Mouse (Mus musculus) liver, embryonic 12.5 days (tissue): ENCODE measurements around the gene Tgif2. TPM values are rescaled to one million over a fixed set of nuclear protein-coding genes. Genes with fewer than 3 reads are reported as not detected.
"Not testable (repeated sequence)": the region's sequence is repeated elsewhere in the genome, so short reads cannot be mapped to it uniquely, and the experiment has no call there.

Source experiments
- ATAC-seq: fragments of 200-750 bp; cut with Nextera tagmentation; 2 replicates; pipeline ENCODE4 v1.8.0; 2017; ENCODE audit warnings: moderate number of reproducible peaks, mild to moderate bottlenecking, moderate library complexity
- H3K27ac ChIP-seq: fragments of 300-500 bp; sonication (generic); 2 replicates; pipeline ENCODE4 v1.5.1; 2016; ENCODE audit warnings: mild to moderate bottlenecking
- H3K27me3 ChIP-seq: fragments of 300-500 bp; sonication (generic); replicated peaks from 2 replicates; pipeline ENCODE4 v1.6.1; 2016; ENCODE audit warnings: mild to moderate bottlenecking, moderate library complexity
- H3K36me3 ChIP-seq: fragments of 300-500 bp; sonication (generic); 2 replicates; pipeline ENCODE4 v1.6.1; 2016; ENCODE audit warnings: mild to moderate bottlenecking, moderate library complexity
- H3K4me1 ChIP-seq: fragments of 300-500 bp; sonication (generic); 2 replicates; pipeline ENCODE4 v1.6.1; 2016
- H3K4me2 ChIP-seq: fragments of 300-500 bp; sonication (generic); 2 replicates; pipeline ENCODE4 v1.6.1; 2016; ENCODE audit warnings: mild to moderate bottlenecking, moderate library complexity
- H3K4me3 ChIP-seq: fragments of 300-500 bp; sonication (generic); 2 replicates; pipeline ENCODE4 v1.5.1; 2016; ENCODE audit warnings: mild to moderate bottlenecking, moderate library complexity
- H3K9ac ChIP-seq: fragments of 300-500 bp; sonication (generic); 2 replicates; pipeline ENCODE4 v1.6.1; 2016; ENCODE audit warnings: mild to moderate bottlenecking, moderate library complexity
- H3K9me3 ChIP-seq: fragments of 300-500 bp; sonication (generic); replicated peaks from 2 replicates; pipeline ENCODE4 v1.6.1; 2016; ENCODE audit warnings: mild to moderate bottlenecking, moderate library complexity
- WGBS: fragments of 180-500 bp; shearing (Covaris S2); methylation state at CpG from one replicate; pipeline ENCODE4 v1.1.7; 2016; ENCODE audit not compliant: insufficient replicate concordance; 5-methylcytosine and 5-hydroxymethylcytosine counted together
- polyA plus RNA-seq: library from polyadenylated mRNA; unstranded; fragments of >200 nt; fragmentation: Nextera tagmentation; extraction: Ambion mirVana; gene quantifications from 2 replicates; pipeline ENCODE4 v1.2.1, GENCODE M21; 2016

Gene Tgif2
- polyA plus RNA-seq, 1 experiment from 2014 or later: 16.2 TPM

DNA sequence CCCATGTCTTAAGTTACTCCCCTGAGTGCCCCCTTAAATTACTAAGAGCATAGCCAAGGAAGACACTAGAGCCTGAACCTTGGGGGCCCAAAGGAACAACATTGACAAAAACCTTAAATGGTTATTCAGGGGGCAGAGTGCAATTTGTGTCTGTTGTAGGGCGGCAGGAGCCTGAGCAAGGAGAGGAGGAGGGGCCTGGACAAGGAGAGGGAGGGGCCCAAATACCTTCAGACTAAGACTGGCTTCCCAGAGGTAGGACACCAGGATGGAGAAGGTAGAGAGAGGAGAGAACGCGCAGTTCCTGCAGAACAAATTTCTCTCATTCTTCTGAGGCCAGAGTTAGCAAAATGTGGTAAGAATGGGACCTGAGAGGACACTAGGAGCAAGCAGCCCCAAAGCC is 24.4 kb upstream of the Tgif2 start:
- no peak for ATAC-seq
- H3K27me3 ChIP-seq: peaks cover 21% of the 10 kb centered on the region; the same call in 1 of the 2 replicates
- no peak overlapping the region for H3K9ac ChIP-seq
- 73% methylated on average over 3 of the region's 3 CpGs for WGBS
- no peaks in the 10 kb centered on the region for H3K9me3 ChIP-seq
- H3K4me3 ChIP-seq: no peak overlapping the region
- no peaks in the 10 kb centered on the region for H3K4me1 ChIP-seq
- H3K4me2 ChIP-seq: no peak overlapping the region
- H3K36me3 ChIP-seq: no peaks in the 10 kb centered on the region
- H3K27ac ChIP-seq: no peak overlapping the region

DNA sequence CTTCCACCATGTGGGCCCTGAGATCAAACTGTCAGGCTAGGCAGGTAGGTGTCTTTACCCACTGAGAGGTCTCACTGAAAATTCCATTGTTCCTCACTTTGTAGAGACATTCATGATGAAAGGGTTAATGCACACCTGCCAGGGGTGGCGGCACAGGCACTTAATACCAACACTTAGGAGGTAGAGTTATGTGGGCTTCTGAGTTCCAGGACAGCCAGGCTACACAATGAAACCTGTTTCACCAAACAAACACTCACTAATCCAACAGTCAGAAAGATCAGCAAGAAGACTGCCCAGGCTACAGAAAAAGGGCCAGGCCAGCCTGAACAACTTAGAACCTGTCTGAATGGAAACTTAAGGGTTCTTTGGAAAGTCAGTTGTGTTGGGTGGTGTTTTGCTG is 23.7 kb upstream of the Tgif2 start:
- WGBS: 45% methylated on average over 1 of the region's 1 CpGs
- Histone ChIP-seq H3K27me3 (peaks cover 21% of the 10 kb centered on the region; the same call in 1 of the 2 replicates), H3K4me3 (no peak overlapping the region), H3K9ac (no peak overlapping the region), H3K9me3 (no peaks in the 10 kb centered on the region), H3K4me1 (no peaks in the 10 kb centered on the region), H3K4me2 (no peak overlapping the region), H3K36me3 (no peaks in the 10 kb centered on the region), H3K27ac (no peak overlapping the region)
- ATAC-seq: no peak

DNA sequence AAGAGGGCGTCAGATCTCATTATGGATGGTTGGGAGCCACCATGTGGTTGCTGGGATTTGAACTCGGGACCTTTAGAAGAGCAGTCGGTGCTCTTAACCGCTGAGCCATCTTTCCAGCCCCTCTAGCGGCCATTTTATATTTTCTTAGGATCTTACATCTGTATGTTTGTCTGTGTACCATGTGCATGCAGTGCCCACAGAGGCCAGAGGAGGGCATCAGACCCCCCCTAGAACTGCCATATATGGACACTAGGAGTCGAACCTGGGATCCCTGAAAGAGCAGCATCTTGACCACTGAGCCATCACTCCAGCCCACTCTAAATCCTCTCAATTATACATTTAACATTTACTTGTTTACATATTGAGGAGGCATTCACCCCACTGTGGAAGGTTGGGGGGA is 14.7 kb upstream of the Tgif2 start:
- not testable (repeated sequence) for H3K9ac ChIP-seq, H3K36me3 ChIP-seq, H3K4me3 ChIP-seq, H3K4me2 ChIP-seq, H3K4me1 ChIP-seq, ATAC-seq, H3K27ac ChIP-seq, H3K27me3 ChIP-seq, H3K9me3 ChIP-seq
- WGBS: 77% methylated on average over 6 of the region's 6 CpGs

DNA sequence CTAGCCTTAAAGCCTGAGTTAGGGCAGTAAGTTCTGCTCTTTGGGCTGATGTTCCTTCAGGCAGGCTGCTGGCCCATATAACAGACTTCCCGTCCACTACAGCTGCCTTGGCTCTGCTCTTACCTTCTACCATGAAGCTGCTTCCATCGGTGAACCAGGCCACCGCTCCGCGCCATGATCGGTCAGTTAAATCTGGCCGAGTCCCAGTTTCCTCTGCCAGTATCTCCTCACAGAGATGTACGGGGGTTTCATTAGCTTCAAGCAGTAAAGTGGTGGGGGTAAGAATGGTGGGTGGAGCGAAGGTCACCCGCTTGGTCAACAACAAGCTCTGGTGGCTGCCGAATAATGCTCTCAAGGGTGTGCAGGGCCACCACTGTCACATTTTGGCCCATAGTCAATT is 5.5 kb upstream of the Tgif2 start:
- Histone ChIP-seq H3K27me3 (no peaks in the 10 kb centered on the region), H3K9me3 (peaks cover 53% of the 10 kb centered on the region), H3K36me3 (peaks cover 84% of the 10 kb centered on the region), H3K27ac (no peak overlapping the region), H3K4me2 (no peak overlapping the region), H3K4me1 (peaks cover 13% of the 10 kb centered on the region), H3K4me3 (no peak overlapping the region), H3K9ac (no peak overlapping the region)
- WGBS: 83% methylated on average over 11 of the region's 11 CpGs
- ATAC-seq: no peak

DNA sequence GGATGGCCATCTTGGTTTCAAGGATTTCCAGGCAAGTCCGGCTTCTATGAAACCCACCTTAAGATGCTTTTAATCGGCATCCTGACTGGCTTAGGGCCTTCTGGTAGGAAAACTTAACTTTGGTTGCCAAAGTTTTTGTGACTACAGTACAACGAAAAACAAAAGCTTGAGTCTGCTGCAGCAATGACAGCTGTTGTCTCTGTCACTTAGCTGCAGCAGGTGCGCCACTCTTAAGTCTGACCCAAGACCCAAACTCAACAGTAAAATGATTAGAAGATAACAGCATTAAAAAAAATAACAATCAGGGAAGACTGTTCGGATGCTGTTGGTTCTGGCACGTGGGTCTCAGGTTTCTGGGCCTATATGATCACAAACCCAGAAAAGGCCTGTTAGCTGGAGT is 968 bp upstream of the Tgif2 start:
- WGBS: 64% methylated on average over 6 of the region's 6 CpGs
- peaks cover 11% of the 10 kb centered on the region for H3K9me3 ChIP-seq
- no peak for ATAC-seq
- H3K27ac ChIP-seq: peak overlapping the region; percentile 76
- no peaks in the 10 kb centered on the region for H3K27me3 ChIP-seq
- peak overlapping the region; percentile 99 for H3K4me2 ChIP-seq
- H3K36me3 ChIP-seq: peaks cover 39% of the 10 kb centered on the region
- H3K9ac ChIP-seq: peak overlapping the region; percentile 81; the same call in 1 of the 2 replicates
- H3K4me3 ChIP-seq: peak overlapping the region; percentile 83
- H3K4me1 ChIP-seq: peaks cover 56% of the 10 kb centered on the region

DNA sequence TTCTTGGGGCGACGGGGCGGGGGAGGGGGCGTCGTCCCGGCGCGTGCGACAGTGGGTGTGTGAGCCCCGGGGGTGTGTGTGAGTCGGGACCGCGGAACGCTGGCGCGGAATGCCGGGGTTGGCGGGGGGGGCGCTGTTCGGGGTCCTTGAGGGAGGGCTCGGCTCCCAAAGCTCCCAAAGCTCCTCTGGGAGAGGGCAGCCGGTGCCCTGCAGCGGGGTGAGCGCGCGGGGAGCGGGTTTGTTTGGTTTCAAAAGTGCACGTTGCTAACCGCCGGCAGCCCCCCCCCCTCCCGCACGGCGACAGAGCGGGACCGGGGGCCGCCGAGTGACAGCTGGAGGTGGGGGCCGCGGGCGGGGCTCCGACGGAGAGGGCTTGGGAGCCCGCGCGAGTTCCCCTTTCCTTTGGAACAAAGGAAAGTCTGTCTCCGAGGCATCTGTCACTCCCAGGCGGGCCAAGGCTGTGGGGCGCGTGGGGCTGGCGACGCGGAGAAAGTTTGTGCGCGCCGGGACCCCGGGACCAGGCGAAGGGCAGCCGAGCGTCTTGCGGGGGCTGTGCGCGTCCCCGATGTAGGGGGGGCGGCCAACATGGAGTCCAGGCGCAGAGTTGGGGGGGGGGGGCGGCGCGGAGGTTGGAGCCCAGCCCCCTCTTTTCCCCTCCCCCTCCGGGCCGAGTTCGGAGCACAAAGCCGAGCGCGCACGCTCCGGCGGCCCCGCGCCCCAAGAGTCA is 657 bp downstream of the Tgif2 start:
- H3K4me3 ChIP-seq: peak overlapping the region; percentile 83
- peaks cover 38% of the 10 kb centered on the region for H3K36me3 ChIP-seq
- H3K4me1 ChIP-seq: peaks cover 72% of the 10 kb centered on the region
- peak overlapping the region; percentile 76 for H3K27ac ChIP-seq
- H3K27me3 ChIP-seq: no peaks in the 10 kb centered on the region
- no peaks in the 10 kb centered on the region for H3K9me3 ChIP-seq
- WGBS: under 1% methylated on average over 70 of the region's 79 CpGs
- ATAC-seq: peak; percentile 27
- H3K4me2 ChIP-seq: peak overlapping the region; percentile 99
- H3K9ac ChIP-seq: peak overlapping the region; percentile 81

DNA sequence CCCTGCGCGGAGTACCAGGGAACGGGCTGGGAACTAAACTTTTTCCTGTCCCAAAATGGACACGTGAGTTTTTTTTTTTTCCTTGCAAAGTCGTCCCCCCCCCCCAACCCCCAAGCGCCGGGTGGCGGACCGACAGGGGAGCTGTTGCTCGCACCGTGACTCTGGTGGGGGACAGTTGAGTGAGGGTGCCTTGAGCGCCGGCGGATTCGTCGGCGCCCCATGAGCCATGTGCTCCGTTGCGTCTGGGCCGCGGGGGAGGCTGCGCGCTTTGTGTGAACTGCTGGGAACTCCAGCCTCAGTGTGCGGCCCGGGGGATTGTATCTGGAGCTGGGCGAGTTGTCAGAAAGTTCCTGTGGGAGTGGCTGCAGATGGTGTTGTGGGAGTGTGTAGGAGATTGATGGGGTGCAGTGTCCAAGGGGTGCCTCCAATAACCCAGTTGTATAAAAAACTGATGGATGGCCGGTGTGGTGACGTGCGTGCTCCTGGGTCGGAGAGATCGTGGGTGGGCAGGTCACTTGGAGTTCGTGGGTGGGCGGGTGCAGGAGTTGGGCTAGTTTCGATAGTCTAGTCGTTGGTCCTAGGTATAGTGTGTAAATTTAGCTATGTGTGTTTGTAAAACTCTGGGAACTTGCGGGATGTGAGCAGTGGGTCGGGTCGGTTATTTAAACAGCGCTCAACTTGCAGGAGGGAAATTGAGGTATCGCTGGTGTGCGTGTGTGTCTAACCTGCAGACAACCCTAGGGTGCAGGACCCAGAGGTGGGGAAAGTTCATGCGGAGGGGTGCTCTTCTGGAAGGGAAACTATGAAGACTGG is 1.4 kb downstream of the Tgif2 start:
- Histone ChIP-seq H3K9me3 (no peaks in the 10 kb centered on the region), H3K4me2 (peak overlapping the region; percentile 99), H3K4me3 (peak overlapping the region; percentile 83), H3K9ac (peak overlapping the region; percentile 81), H3K4me1 (peaks cover 76% of the 10 kb centered on the region), H3K27ac (peak overlapping the region; percentile 76), H3K36me3 (peaks cover 38% of the 10 kb centered on the region), H3K27me3 (no peaks in the 10 kb centered on the region)
- peak; percentile 28; the same call in 1 of the 2 replicates for ATAC-seq
- 0% methylated on average over 42 of the region's 42 CpGs for WGBS

DNA sequence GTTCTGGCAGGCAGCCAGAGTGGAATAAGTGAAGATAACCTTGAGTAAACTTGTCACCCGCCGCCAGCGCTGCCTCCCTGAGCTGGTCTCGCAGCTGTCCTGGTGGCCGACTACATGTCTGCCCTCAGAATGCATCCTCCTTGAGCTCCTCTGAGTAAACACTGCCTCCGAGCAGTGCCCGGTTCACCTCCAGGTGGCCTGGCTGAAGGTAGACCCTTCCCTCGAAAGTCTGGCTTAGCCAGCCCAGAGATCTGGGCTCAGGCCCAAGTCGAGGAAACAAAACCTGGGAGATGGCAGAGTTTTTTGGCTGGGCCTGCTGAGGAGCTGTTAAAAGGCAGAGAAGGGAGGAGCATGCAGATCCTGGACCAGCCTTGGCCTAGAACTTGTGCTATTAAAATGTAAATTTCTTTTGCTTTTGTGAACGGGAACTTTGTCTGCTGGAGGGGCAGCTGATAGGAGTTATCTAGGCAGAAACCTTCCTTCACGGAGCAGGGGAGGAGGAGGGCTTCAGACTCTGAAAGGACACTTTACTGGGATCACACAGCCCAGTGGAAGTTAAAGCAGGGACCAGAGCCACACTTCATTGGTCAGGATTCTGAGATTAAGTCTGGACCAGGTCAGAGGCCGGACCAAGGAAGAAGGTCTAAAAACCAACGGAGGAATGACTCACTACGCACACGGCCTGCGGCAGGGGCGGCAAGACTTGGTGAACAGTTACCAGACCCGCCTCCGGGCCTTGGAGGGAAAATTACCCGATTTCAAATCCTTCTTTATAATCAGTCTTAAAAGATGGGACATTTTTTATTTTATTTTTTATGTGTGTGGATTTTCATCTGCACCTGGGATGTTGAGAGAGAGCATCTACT is 2.3 kb downstream of the Tgif2 start:
- no peaks in the 10 kb centered on the region for H3K9me3 ChIP-seq
- peak; percentile 8; the same call in 1 of the 2 replicates for ATAC-seq
- H3K4me3 ChIP-seq: peak overlapping the region; percentile 83
- H3K9ac ChIP-seq: peak overlapping the region; percentile 81
- H3K27ac ChIP-seq: peak overlapping the region; percentile 76
- WGBS: 4% methylated on average over 20 of the region's 20 CpGs
- H3K36me3 ChIP-seq: peaks cover 38% of the 10 kb centered on the region
- H3K4me1 ChIP-seq: peaks cover 76% of the 10 kb centered on the region
- H3K27me3 ChIP-seq: no peaks in the 10 kb centered on the region
- peak overlapping the region; percentile 99 for H3K4me2 ChIP-seq

DNA sequence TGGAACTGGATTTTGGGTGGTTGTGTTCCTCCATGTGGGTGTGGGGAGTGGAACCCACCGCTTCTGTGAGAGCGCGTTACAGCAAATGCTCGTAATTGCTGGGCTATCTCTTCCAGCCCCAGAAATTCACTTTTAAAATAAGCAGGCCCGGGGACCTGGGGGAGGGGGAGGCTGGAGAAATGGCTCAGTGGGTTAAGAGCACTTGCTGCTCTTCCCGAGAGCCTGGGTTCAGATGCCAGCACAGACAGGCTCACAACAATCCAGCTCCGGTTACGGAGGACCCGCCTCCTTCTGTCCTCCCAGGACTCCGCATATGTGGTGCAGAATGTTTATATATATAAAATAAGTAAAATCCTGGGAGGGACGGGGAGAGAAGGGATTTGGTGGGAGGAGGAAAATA is 2.9 kb downstream of the Tgif2 start:
- Histone ChIP-seq H3K27me3 (no peaks in the 10 kb centered on the region), H3K36me3 (peaks cover 38% of the 10 kb centered on the region), H3K27ac (peak overlapping the region; percentile 76; the same call in 1 of the 2 replicates), H3K4me3 (peak overlapping the region; percentile 83), H3K9me3 (no peaks in the 10 kb centered on the region), H3K4me2 (peak overlapping the region; percentile 99), H3K9ac (peak overlapping the region; percentile 81; the same call in 1 of the 2 replicates), H3K4me1 (peaks cover 76% of the 10 kb centered on the region)
- ATAC-seq: no peak
- 49% methylated on average over 11 of the region's 11 CpGs for WGBS

DNA sequence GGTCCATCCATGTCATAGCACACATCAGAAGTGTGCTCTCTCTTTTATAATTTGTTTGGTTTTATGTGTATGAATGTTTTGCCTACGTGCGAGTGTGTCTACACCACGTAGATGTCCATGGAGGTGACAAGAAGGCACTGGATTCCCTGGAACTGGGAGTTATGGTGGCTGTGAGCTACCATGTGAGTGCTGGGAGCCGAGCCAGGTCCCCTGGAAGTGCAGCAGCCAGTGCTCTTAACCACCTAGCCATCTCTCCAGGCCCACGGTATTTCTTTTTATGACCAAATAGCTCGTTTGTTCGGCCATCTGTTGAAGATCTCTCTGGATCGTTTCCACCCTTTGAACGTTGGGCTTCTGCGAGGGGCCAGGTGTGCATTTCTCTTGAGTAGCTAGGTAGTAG is 3.5 kb downstream of the Tgif2 start:
- H3K9ac ChIP-seq: no peak overlapping the region
- ATAC-seq: no peak
- H3K36me3 ChIP-seq: peaks cover 44% of the 10 kb centered on the region
- H3K9me3 ChIP-seq: no peaks in the 10 kb centered on the region
- H3K4me2 ChIP-seq: peak overlapping the region; percentile 99; the same call in 1 of the 2 replicates
- WGBS: 84% methylated on average over 10 of the region's 10 CpGs
- no peaks in the 10 kb centered on the region for H3K27me3 ChIP-seq
- no peak overlapping the region for H3K27ac ChIP-seq
- peaks cover 73% of the 10 kb centered on the region for H3K4me1 ChIP-seq
- H3K4me3 ChIP-seq: no peak overlapping the region

DNA sequence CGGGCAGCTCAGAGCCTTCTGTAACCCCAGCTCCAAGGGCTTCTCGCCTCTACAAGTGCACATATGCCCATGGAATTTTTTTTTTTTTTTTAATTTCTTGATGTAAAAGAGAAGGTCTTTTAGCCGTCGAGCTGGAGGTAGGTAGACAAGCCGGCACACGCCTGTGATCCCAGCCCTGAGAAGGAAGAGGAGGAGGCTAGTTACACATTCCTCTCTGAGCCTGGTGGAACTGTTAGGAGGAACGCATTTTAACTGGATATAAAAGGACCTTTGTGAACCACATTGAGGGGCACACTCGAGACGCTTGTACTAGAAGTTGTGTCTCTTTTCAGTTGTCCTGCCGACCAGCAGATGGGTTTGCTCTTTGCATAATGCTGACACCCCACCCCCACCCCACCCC is 4.9 kb downstream of the Tgif2 start:
- no peaks in the 10 kb centered on the region for H3K9me3 ChIP-seq
- no peak overlapping the region for H3K27ac ChIP-seq
- H3K9ac ChIP-seq: no peak overlapping the region
- H3K4me1 ChIP-seq: peaks cover 60% of the 10 kb centered on the region
- WGBS: 78% methylated on average over 10 of the region's 10 CpGs
- H3K27me3 ChIP-seq: no peaks in the 10 kb centered on the region
- no peak for ATAC-seq
- H3K4me3 ChIP-seq: no peak overlapping the region
- H3K36me3 ChIP-seq: peaks cover 58% of the 10 kb centered on the region
- H3K4me2 ChIP-seq: no peak overlapping the region
